Mouse (Mus musculus) liver, adult 2 months (tissue): ENCODE results near the gene Icam1. TPM values are rescaled to one million over a fixed set of nuclear protein-coding genes. Genes with fewer than 3 reads are reported as not detected.

Source experiments
- DNase-seq: peaks from one replicate; pipeline ENCODE4 v3.0.0-alpha.2; 2011; ENCODE audit warnings: low read depth, low spot score; ENCODE audit errors: extremely low read depth
- H3K27ac ChIP-seq: fragments of 200-500 bp; replicated peaks from 2 replicates; pipeline ENCODE4 v1.5.1; 2012; ENCODE audit warnings: low read depth, mild to moderate bottlenecking, control low read depth, inconsistent platforms, low read length; ENCODE audit not compliant: insufficient read depth
- H3K27me3 ChIP-seq: fragments of 200-500 bp; 2 replicates; pipeline ENCODE4 v1.6.1; 2012; ENCODE audit warnings: mild to moderate bottlenecking, moderate library complexity, low read length, inconsistent platforms; ENCODE audit not compliant: control insufficient read depth, insufficient read depth
- H3K36me3 ChIP-seq: fragments of 200-500 bp; 2 replicates; pipeline ENCODE4 v1.6.1; 2012; ENCODE audit warnings: low read length, inconsistent platforms; ENCODE audit not compliant: control insufficient read depth, insufficient read depth
- H3K4me1 ChIP-seq: fragments of 200-500 bp; 2 replicates; pipeline ENCODE4 v1.6.1; 2011; ENCODE audit warnings: low read length; ENCODE audit not compliant: control insufficient read depth, insufficient read depth
- H3K4me3 ChIP-seq: fragments of 200-500 bp; 2 replicates; pipeline ENCODE4 v1.5.1; 2011; ENCODE audit warnings: low read depth, mild to moderate bottlenecking, control low read depth, low read length, moderate library complexity; ENCODE audit not compliant: insufficient read depth
- H3K79me2 ChIP-seq: fragments of 200-500 bp; 2 replicates; pipeline ENCODE4 v1.6.1; 2012; ENCODE audit warnings: inconsistent platforms, mild to moderate bottlenecking, low read length, moderate library complexity; ENCODE audit not compliant: control insufficient read depth, insufficient read depth
- H3K9ac ChIP-seq: fragments of 200-500 bp; 2 replicates; pipeline ENCODE4 v1.6.1; 2012; ENCODE audit warnings: low read depth, mild to moderate bottlenecking, control low read depth, inconsistent platforms, low read length
- CTCF ChIP-seq: fragments of 200-500 bp; IDR thresholded peaks from 2 replicates; pipeline ENCODE4 v1.5.1; 2011; ENCODE audit warnings: low read depth, low read length, control low read depth
- POLR2A ChIP-seq: fragments of 200-500 bp; IDR thresholded peaks from 2 replicates; pipeline ENCODE4 v1.6.1; 2011; ENCODE audit warnings: low read length, control low read depth; ENCODE audit not compliant: insufficient read depth; ENCODE audit errors: extremely low read depth
- WGBS: fragments of 180-500 bp; shearing (Covaris S2); methylation state at CpG from one replicate; pipeline ENCODE4 v1.1.7; 2018; 5-methylcytosine and 5-hydroxymethylcytosine counted together
- polyA plus RNA-seq: library from polyadenylated mRNA; depleted of rRNA; stranded (reverse); fragments of >200 nt; gene quantifications from 2 replicates; pipeline ENCODE4 v1.2.3, GENCODE M21; 2012
- total RNA-seq: library from RNA; depleted of rRNA; stranded (reverse); fragments of >200 nt; gene quantifications from 2 replicates; pipeline ENCODE4 v1.2.3, GENCODE M21; 2014

The Icam1 gene
- total and polyA plus RNA-seq, 2 experiments = 8.6 to 11.6 TPM

- Histone ChIP-seq H3K79me2 (no peaks in the 10 kb centered on the region), H3K4me3 (no peak overlapping the region), H3K36me3 (peaks cover 9% of the 10 kb centered on the region; the same call in 1 of the 2 replicates), H3K4me1 (no peaks in the 10 kb centered on the region; the same call in 1 of the 2 replicates), H3K27me3 (no peaks in the 10 kb centered on the region), H3K27ac (no peak overlapping the region), H3K9ac (no peak overlapping the region)
- DNase-seq = peak; percentile 48
- TF ChIP-seq POLR2A (no peak), CTCF (peak; percentile 35; the same call in 1 of the 2 replicates)
These were observed 15.0 kb upstream of the Icam1 start for GRCm38 (mm10) chr9:21000811-21001210.

GRCm38 (mm10) chr9:21001651-21002200, 14.1 kb upstream of the Icam1 start:
- no peak overlapping the region for H3K4me3 ChIP-seq
- no peaks in the 10 kb centered on the region for H3K27me3 ChIP-seq
- WGBS = 37% methylated on average over 6 of the region's 6 CpGs
- H3K27ac ChIP-seq = no peak overlapping the region
- no peak overlapping the region for H3K9ac ChIP-seq
- no peaks in the 10 kb centered on the region for H3K79me2 ChIP-seq
- H3K36me3 ChIP-seq = peaks cover 10% of the 10 kb centered on the region; the same call in 1 of the 2 replicates
- no peaks in the 10 kb centered on the region; the same call in 1 of the 2 replicates for H3K4me1 ChIP-seq
- DNase-seq = peak; percentile 53
- no peak for TF ChIP-seq POLR2A
- no peak for TF ChIP-seq CTCF

DNA sequence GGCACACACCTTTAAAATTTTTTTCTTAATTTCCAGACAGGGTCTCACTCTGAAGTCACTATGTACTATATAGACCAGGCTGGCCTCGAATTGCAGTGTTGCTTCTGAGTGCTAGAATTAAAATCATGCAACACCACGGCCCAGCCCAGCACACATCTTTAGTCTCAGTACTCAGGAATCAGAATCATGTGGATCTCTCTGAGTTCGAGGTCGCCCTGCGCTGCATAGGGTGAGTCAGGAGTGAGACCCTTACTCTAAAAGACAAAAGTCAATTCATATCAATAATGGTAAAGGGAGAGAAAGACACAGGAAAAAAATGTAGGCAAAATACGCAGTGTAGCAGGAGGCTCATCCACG, 13.5 kb upstream of the Icam1 start:
- DNase-seq = no peak
- WGBS = 14% methylated on average over 7 of the region's 7 CpGs
- H3K36me3 ChIP-seq = peaks cover 12% of the 10 kb centered on the region; the same call in 1 of the 2 replicates
- peak overlapping the region; percentile 69; the same call in 1 of the 2 replicates for H3K4me3 ChIP-seq
- TF ChIP-seq CTCF (no peak), POLR2A (no peak)
- no peaks in the 10 kb centered on the region; the same call in 1 of the 2 replicates for H3K4me1 ChIP-seq
- no peaks in the 10 kb centered on the region for H3K79me2 ChIP-seq
- no peak overlapping the region for H3K9ac ChIP-seq
- no peaks in the 10 kb centered on the region for H3K27me3 ChIP-seq
- H3K27ac ChIP-seq = no peak overlapping the region; the same call in 1 of the 2 replicates

DNA sequence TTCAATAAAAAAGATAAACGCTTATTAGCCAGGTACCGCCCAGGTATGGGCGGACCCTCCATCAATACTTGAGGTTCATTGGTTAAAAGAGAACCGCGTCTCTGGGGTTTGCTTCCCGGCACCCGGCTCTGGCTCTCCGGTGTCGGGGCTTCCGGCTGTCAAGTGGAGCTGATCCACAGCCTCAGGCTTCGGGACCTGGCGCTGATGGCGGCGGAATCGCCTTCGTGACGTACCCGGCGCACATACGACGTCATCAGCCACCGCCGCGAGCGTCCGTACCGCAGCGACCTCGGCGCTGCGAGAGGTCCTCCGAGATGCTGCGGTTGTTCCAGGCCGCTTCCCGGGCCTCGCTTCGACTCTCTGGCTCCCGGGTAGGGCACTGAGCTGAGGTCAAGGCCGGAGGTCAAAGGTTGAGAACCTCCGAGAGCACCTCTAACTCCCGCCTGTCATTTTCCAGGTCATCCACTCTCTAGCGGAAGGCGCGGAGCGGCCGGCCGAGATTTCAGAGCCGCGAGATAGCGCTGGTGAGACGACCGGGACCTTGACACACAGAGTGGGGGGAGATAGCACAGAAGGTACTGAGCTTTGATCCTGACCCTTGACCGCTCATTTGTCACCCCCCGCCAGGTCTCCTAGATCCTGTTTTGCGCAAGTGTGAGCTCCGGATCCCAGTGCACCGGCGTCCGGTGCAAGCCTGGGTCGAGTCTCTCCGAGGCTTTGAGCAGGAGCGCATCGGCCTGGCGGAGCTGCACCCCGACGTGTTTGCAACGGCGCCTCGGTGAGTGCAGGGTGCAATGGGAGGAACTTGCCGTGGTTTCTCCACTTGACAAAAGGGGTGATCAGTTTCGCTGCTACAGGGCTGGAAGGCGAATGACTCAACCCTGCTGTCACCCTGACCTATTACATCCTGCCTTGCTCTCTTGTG, 12.9 kb upstream of the Icam1 start, which contains the start of gene Mrpl4:
Gene Mrpl4 (plus strand): TSS at position 112 of the 925 bp plus-strand sequence.
- under 1% methylated on average over 72 of the region's 72 CpGs for WGBS
- peak within 1 kb of the TSS; percentile 69 for H3K4me3 ChIP-seq
- H3K27ac ChIP-seq = peak within 1 kb of the TSS; percentile 69
- DNase-seq = peak; percentile 90
- peaks cover 16% of the 10 kb centered on the region; the same call in 1 of the 2 replicates for H3K36me3 ChIP-seq
- no peaks in the 10 kb centered on the region for H3K27me3 ChIP-seq
- H3K79me2 ChIP-seq = no peaks in the 10 kb centered on the region
- TF ChIP-seq POLR2A = 0 out of 2 replicates have a peak, but pooled peaks have one; percentile 34
- no peak for TF ChIP-seq CTCF
- H3K9ac ChIP-seq = peak within 1 kb of the TSS; percentile 61
- no peaks in the 10 kb centered on the region; the same call in 1 of the 2 replicates for H3K4me1 ChIP-seq

DNA sequence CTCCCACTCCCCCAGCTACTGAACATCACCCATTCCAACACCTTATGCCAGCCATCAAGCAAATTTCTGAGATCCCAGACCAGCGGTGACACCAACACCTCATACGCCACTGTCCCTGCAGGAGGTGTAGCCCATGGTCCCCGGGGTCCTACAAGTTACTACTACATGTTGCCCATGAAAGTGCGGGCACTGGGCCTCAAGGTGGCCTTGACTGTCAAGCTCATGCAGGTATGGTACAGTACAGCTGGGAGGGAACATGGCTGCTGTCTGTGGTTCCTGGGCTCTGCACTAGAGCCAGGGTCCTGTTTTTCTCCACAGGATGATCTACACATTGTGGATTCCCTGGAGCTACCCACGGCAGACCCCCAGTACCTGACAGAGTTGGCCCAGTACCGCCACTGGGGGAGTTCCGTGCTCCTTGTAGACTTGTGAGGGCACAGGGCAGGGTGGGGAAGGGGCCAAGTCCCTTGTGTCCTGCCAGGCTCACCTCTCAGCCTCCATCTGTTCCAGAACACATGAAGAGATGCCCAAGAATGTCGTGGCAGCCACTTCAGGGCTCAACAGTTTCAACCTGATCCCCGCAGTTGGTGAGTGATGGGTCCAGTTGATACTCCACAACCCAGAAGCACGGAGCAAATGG, 8.4 kb upstream of the Icam1 start:
- Histone ChIP-seq H3K4me1 (no peaks in the 10 kb centered on the region; the same call in 1 of the 2 replicates), H3K79me2 (no peaks in the 10 kb centered on the region), H3K27ac (no peak overlapping the region), H3K27me3 (no peaks in the 10 kb centered on the region), H3K9ac (no peak overlapping the region), H3K36me3 (peaks cover 19% of the 10 kb centered on the region; the same call in 1 of the 2 replicates), H3K4me3 (no peak overlapping the region)
- DNase-seq = no peak
- WGBS = 92% methylated on average over 10 of the region's 10 CpGs
- TF ChIP-seq POLR2A = no peak
- no peak for TF ChIP-seq CTCF
